Mouse (Mus musculus) cerebellum, adult 2 months (tissue): ENCODE measurements at regions not wholly inside any gene's neighbourhood (a gene's known extent, or its start where the extent isn't known, plus 50 kb on each side); places are given as distances from the start of the nearest gene placed in this dataset.

Experiments used
- CTCF ChIP-seq: fragments of 200-500 bp; IDR thresholded peaks from 2 replicates; pipeline ENCODE4 v1.5.1; 2011; ENCODE audit warnings: low read depth, mild to moderate bottlenecking, control low read depth, low read length, moderate library complexity, borderline replicate concordance; ENCODE audit not compliant: insufficient read depth
- POLR2A ChIP-seq: fragments of 200-500 bp; IDR thresholded peaks from 2 replicates; pipeline ENCODE4 v1.6.1; 2011; ENCODE audit warnings: low read length, control low read depth, borderline replicate concordance; ENCODE audit not compliant: insufficient read depth

DNA sequence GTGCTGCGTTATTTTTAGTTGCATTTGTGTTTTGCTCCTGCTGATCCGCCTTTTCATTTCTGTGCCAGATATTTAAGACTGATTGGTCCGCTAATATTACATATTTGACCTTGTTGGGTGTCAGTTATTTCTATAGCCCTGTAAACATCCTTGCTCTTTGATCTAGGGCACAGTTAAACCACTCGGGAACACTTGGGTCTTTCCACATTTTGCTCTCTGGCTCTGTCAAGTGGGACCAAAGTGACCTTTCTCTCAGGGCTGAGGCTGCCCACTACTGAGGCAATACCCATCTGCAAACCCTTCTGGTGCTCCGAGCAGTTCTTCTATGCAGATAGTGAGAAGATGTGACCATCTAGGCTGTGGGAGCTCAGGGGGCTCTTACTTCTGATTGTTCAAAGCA lies 206.7 kb downstream of the Irs2 start:
- no peak for TF ChIP-seq CTCF
- no peak for TF ChIP-seq POLR2A
